Mouse (Mus musculus) olfactory bulb, adult 2 months (tissue): ENCODE measurements around the gene Foxk1.

Source experiments
- CTCF ChIP-seq: fragments of 200-500 bp; IDR thresholded peaks from 2 replicates; pipeline ENCODE4 v1.5.1; 2012; ENCODE audit warnings: low read depth, mild to moderate bottlenecking, low read length, moderate library complexity; ENCODE audit not compliant: insufficient read depth
- POLR2A ChIP-seq: fragments of 200-500 bp; IDR thresholded peaks from 2 replicates; pipeline ENCODE4 v1.6.1; 2012; ENCODE audit warnings: mild to moderate bottlenecking, low read depth, low read length, moderate library complexity; ENCODE audit not compliant: insufficient read depth

DNA sequence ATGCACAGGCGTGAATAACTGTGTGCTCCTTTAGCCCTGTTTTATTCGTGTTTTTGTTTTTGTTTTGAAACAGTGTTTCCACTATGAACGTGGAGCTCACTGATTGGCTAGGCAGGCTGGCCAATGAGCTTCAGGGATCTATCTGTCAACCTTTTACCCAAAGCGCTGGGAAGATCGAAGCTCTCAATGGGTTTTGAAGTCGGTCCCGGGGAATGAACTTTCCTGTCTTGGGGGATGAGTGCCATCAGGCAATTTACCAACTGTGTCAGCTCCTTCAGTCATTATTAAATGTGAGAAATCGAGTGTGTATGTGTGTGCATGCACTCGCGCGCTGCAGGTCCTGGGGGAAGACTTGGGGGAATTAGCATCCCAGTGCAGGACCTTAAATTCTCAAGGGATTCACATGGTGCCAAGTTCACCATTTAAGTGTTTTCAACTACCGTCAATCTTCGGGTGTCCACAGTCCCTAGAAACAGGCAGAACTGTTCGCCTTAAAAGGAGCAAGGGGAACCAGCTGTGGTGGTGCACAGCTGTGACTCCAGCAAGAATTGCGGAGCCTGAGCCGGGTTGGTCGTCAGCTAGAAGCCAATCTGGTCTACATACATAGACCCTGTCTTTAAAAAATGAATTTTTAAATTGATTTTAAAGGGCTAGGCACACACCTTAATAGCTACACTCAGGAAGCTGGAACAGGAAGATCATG is 965 bp upstream of the Foxk1 start:
- TF ChIP-seq CTCF (no peak), POLR2A (no peak)
